Mouse (Mus musculus): Measurements from ENCODE around the gene 4930442H23Rik. TPM values are rescaled to one million over a fixed set of nuclear protein-coding genes. Genes with fewer than 3 reads are reported as not detected.
"Not testable (repeated sequence)": the region's sequence is repeated elsewhere in the genome, so short reads cannot be mapped to it uniquely, and the experiment has no call there.

Gene 4930442H23Rik
- total RNA-seq, 2 experiments from 2014 or later: not detected

DNA sequence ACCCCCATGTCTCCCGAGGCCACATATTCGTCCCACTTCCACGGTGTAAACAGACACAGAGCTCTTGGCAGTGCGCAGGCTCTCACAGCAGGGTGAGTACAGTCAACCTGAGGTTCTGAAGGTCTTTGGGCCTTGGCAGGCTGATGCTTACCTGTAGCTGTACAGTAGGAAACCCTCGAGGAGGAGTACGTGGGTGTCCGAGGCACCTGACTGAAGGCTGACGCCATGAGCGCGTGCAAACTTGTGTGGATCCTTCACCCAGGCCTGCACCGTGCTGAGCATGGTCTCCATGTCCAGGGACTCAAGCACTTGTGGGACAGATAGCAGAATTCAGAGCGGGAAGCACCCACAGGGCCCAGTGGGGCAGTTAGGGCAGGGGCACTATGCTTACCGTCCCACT, 16.5 kb upstream of the 4930442H23Rik start:
- ATAC-seq (replicated peaks; ENCODE audit: low FRiP score, poor library complexity, severe bottlenecking): no peak

DNA sequence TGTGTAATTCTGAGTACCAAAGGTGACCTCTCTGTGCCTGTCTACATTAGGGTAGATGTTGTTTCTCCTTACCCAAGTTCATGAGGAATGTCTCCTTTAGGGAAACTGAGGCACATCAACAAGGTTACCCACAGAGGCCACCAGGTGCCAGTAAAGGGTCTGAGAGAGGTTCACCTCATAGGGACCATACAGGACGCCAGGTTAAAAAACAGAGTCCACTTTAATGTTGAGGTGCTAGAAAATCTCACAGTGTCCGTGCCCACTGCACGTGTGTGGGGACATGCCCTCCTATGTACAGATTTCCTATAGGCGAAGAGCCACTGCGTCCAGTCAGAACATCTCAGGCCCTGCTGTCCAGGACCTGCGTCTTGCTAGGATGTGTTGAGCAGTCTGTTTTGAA, 15.3 kb upstream of the 4930442H23Rik start:
- no peak for ATAC-seq (replicated peaks; ENCODE audit: low FRiP score, poor library complexity, severe bottlenecking)

DNA sequence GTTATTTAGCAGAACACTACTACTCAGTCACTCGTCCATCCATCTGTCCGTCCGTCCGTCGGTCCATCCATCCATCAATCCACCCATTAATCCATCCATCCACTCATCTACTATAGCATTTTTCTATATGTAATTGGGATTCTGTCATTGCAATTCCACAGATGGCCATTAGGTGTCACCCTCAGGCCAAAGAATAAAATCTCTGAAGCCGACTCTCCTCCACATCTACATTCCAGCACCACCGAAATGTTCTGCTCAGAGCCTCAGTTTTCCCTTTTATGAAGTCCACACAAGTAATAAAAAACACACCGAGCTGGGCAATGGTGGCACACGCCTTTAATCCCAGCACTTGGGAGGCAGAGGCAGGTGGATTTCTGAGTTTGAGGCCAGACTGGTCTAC, 14.6 kb upstream of the 4930442H23Rik start:
- no peak for ATAC-seq (replicated peaks; ENCODE audit: low FRiP score, poor library complexity, severe bottlenecking)

DNA sequence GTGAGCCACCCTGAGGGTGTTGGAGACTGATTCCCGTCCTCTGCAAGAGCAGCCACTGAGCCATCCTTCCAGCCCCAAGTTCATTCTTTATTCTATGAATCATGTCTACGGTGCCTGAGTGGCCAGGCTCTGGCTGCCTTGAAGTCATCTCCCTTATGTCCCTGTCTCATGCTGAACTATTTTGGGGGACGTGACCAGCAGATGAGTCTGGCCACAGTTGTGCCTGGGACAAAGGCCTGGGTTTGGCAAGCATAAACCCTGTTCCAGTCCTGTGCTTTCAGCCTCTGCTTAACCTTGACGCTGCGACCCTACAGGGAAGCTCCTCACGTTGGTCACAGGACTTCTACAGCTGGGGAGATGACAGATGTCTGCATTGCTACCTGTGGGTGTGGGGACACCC, 13.7 kb upstream of the 4930442H23Rik start:
- ATAC-seq (replicated peaks; ENCODE audit: low FRiP score, poor library complexity, severe bottlenecking): no peak

DNA sequence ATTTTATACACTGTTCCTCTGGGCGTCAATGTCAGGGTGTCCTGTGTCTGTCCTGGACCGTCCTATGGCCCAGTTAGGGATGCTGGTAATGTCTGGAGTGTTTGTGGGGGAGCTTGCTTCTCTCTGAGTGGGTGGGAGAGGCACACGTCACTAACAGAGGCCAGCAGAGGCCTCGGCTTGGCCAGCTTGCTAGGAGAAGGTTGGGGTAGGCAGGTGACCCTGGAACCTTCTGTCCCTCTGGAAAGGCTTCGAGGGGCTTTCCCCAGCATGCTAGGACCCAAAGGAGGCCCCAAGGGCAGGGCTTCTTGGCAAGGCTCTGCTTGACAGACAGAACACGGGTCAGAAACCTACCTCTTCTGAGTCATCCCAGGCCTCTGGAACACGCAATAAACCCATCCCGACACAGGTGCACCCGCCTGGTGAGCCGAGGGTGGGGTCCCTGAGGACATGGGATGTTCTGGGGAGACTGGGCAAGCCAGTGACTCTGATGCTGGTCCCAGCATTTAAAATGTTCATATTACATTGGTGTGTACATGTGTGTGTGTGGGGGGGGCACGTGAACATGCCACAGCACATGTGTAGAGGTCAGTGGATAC, 12.9 kb upstream of the 4930442H23Rik start:
- no peak for ATAC-seq (replicated peaks; ENCODE audit: low FRiP score, poor library complexity, severe bottlenecking)

DNA sequence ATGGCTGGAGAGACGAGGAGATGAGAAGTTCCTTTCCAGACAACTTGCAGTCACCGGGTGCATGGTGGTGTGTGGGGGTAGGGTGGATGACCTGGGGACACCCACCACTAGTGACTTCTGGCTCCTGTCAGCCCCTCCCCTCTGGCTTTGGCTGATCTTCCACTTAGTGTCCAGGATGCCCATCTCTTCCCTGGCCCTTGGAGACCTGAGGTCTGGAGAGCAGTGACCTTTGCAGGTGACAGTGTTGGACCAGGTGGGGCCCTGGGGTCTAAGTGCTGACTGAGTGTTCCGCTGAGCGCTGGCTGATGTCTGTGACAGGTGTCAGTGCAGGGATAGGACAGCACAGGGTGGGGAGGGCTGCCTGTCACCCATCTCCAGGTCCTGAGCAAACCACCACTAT, 11.7 kb upstream of the 4930442H23Rik start:
- no peak for ATAC-seq (replicated peaks; ENCODE audit: low FRiP score, poor library complexity, severe bottlenecking)

GRCm38 (mm10) chr10:81193991-81194774, 10.5 kb upstream of the 4930442H23Rik start:
- no peak for ATAC-seq (replicated peaks; ENCODE audit: low FRiP score, poor library complexity, severe bottlenecking)

GRCm38 (mm10) chr10:81192968-81193501, 9.4 kb upstream of the 4930442H23Rik start:
- ATAC-seq (replicated peaks; ENCODE audit: low FRiP score, poor library complexity, severe bottlenecking): no peak

DNA sequence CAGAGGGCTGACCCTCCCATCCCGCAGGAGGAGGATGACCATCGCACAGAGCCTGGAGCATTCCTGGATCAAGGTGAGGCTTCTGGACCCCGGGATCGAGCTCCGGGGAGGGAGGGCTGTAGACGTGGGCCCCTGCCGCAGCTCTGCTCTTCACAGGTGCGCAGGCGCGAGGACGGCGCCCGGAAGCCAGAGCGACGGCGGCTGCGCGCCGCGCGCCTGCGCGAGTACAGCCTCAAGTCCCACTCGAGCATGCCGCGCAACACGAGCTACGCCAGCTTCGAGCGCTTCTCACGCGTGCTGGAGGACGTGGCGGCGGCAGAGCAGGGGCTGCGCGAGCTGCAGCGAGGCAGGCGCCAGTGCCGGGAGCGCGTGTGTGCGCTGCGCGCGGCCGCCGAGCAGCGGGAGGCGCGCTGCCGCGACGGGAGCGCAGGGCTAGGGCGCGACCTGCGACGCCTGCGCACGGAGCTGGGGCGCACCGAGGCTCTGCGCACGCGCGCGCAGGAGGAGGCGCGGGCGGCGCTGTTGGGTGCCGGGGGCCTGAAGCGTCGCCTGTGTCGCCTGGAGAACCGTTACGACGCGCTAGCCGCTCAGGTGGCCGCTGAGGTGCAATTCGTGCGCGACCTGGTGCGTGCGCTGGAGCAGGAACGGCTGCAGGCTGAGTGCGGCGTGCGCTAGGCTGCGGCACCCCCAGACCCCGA, 8.8 kb upstream of the 4930442H23Rik start:
- ATAC-seq (replicated peaks; ENCODE audit: low FRiP score, poor library complexity, severe bottlenecking): peak; percentile 31; the same call in 1 of the 2 replicates

DNA sequence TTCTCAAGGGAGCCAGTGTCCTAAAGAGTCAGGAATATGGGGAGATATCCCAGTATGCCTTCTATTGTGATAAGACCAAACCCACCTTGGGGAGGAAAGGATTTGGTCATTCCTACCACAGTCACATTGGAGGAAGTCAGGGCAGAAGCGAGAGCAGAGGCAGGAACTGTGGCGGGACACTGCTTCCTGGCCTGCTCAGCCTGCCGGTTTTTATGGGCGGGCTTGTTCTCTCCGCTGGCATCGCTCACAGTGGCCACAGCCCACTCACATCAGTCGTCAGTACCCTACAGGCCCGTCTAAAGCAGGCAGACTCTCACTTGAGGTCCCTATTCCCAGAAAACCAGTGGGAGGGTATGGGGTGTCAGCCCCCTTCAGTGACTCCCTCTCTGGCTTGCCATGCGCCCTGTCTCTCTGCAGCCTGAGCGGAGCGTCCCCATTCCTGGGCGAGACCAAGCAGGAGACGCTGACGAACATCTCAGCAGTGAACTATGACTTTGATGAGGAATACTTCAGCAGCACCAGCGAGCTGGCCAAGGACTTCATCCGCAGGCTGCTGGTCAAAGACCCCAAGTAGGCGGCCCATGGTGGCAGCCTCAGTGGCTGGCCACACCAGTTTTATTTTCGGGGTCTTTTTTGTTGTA, 7.8 kb upstream of the 4930442H23Rik start:
- ATAC-seq (replicated peaks; ENCODE audit: low FRiP score, poor library complexity, severe bottlenecking): no peak

DNA sequence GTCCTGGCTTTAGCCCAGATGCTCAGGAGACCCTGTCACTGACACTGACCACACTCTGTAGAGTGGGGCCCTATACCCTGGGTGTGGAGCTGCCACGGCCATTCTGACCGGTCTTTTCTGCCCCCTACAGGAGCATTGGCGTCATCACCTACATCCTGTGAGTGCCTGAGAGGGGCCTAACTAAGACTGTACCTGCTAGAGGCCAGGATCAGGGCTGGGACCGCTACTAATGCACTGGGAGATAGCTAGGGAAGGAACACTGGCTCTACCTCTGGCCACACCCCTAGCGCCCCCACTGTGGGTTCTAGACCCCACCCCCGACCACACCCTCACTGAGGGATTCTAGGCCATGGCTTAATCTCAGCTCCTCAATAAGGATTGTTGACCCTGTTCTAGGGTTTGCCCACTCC, 7.3 kb upstream of the 4930442H23Rik start:
- no peak for ATAC-seq (replicated peaks; ENCODE audit: low FRiP score, poor library complexity, severe bottlenecking)

DNA sequence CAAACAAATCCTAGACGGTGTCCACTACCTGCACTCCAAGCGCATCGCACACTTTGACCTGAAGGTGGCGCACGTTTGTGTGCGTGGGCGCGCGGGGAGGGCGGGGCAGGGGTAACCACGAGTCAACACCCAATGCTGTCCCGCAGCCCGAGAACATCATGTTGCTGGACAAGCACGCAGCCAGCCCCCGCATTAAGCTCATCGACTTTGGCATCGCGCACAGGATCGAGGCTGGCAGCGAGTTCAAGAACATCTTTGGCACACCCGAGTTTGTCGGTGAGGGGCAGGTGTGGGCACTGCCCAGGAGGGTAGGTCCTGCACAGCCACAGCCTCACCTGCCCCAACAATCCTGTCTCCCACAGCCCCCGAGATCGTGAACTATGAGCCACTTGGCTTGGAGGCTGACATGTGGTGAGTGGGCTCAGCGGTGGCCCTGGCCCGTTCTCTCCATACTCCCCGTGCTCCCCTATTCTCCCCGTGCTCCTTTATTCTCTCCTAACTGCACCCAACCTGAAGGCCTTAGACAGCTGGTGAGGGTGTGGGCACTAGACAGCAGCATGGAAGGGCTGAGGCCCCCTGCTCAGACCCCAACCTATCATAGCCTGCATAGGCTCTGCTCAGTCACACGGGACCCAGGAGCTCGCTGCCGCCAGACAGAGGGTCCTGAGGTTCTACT, 6.7 kb upstream of the 4930442H23Rik start:
- no peak for ATAC-seq (replicated peaks; ENCODE audit: low FRiP score, poor library complexity, severe bottlenecking)

DNA sequence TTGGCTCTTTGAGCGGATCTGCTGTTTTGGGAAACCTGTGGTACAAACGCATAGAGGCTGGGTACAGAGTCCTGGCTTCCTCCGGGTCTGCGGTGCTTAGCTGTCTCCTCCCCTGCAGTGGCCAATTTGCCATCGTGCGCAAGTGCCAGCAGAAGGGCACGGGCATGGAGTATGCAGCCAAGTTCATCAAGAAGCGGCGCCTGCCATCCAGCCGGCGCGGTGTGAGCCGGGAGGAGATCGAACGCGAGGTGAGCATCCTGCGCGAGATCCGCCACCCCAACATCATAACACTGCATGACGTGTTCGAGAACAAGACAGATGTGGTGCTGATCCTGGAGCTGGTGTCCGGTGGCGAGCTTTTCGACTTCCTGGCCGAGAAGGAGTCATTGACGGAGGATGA, 6.2 kb upstream of the 4930442H23Rik start:
- no peak for ATAC-seq (replicated peaks; ENCODE audit: low FRiP score, poor library complexity, severe bottlenecking)

DNA sequence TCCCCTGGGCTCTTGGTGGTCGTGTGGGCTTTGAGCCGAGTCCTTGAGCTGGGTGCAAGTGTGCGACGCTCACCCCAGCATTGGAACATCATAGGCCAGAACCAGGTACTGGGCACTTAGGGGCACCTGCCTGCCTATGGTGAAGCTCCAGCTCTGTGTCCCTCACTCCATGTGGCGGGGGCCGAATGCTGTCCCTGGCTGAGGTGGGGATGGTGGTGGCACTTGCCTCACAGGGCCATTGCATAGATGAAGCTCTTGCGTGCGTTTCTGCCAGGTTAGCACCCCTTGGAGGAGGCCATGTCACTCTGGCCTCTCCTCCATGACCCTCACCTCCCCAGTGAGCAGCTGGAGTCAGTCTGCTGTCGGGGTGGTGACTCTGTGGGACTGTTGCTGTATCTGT, 3.5 kb upstream of the 4930442H23Rik start:
- ATAC-seq (replicated peaks; ENCODE audit: low FRiP score, poor library complexity, severe bottlenecking): no peak

DNA sequence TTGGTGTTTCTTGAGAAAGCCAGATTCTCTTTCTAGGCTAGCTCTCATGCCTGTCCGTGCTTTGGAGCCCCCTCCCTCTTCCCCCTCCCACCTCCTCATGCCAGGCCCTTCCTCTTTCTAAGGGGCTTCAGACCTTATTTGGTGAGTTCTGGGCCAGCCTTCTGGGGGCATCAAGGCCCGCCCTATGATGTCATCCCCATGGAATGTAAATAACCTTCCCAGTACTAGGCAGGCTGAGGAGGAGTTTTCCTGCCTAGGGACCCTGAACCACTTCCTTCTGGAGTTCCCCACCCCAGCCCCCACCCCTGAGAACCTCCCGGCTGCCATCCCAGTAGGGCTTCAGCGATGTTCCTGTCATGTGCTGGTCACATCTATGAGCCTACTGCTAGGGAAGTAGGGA, 1.1 kb upstream of the 4930442H23Rik start:
- no peak for ATAC-seq (replicated peaks; ENCODE audit: low FRiP score, poor library complexity, severe bottlenecking)

GRCm38 (mm10) chr10:81182336-81183333, 1.0 kb downstream of the 4930442H23Rik start, which contains the start of gene Dapk3:
Gene Dapk3 (plus strand): TSS chr10:81183005.
- ATAC-seq (replicated peaks; ENCODE audit: low FRiP score, poor library complexity, severe bottlenecking): peak; percentile 93

DNA sequence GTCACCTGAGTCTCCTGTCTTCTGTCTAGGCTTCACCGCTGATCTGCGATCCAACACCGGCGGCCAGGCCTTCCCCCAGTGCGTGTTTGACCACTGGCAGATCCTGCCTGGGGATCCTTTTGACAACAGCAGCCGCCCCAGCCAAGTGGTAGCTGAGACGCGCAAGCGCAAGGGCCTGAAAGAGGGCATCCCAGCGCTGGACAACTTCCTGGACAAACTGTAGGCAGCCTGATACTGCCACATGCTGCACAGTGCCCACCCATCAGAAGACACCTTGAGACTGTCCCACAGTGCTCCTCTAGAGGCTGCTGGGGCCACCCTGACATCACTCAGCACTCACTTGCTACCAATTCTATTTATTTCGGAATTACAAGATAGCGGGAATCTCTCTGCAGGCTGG, 1.8 kb downstream of the 4930442H23Rik start:
- ATAC-seq (replicated peaks; ENCODE audit: low FRiP score, poor library complexity, severe bottlenecking): not testable (repeated sequence)

GRCm38 (mm10) chr10:81180946-81181345, 2.7 kb downstream of the 4930442H23Rik start:
- ATAC-seq (replicated peaks; ENCODE audit: low FRiP score, poor library complexity, severe bottlenecking): no peak

Measured in erythroid progenitor cell, adult 5-6 weeks (primary cell).